Comparison of ENCODE assay signal across 22 mouse cellular contexts in genomic region chr11:78746264-78746663, GRCm38 (mm10).
"Had no signal": no experiment of that assay in that cellular context is flagged by ENCODE, and none has a peak within 500 bp of the region (broad histone marks: within the 10 kb centered on the region; RNA-seq: fewer than 3 reads in every experiment).

No protein-coding gene starts in this region.

- H3K9me3 ChIP-seq: heart, embryonic 10.5 days; heart, embryonic 12.5 days; heart, embryonic 15.5 days; hindbrain, embryonic 10.5 days; hindbrain, embryonic 12.5 days; intestine, embryonic 15.5 days; kidney, embryonic 15.5 days; limb, embryonic 12.5 days; liver, embryonic 12.5 days had no signal

- H3K27ac ChIP-seq: gastrocnemius, adult 2 months; hindbrain, embryonic 10.5 days; hindbrain, embryonic 12.5 days; hindbrain, embryonic 14.5 days; intestine, embryonic 15.5 days; kidney, embryonic 15.5 days; liver, embryonic 12.5 days; liver, embryonic 14.5 days had no signal

- DNase-seq: gastrocnemius, adult 2 months; gastrocnemius, postnatal 10 days; gastrocnemius, postnatal 25 days; heart, postnatal 4 days; kidney, adult 18-20 months; kidney, adult 9 months; layer of hippocampus, postnatal 36 days; left cerebral cortex, postnatal 4 days had no signal

- ATAC-seq: hindbrain, embryonic 16.5 days; inflammation-experienced regulatory T-cells, adult 6 months; intestine, embryonic 15.5 days; intestine, postnatal 0 days; liver, embryonic 12.5 days had no signal

- H3K27me3 ChIP-seq: heart, embryonic 12.5 days; heart, embryonic 15.5 days; hindbrain, embryonic 12.5 days; intestine, embryonic 15.5 days; kidney, embryonic 15.5 days; limb, embryonic 12.5 days; liver, embryonic 12.5 days had no signal

- H3K4me3 ChIP-seq: gastrocnemius, adult 2 months; heart, embryonic 10.5 days; heart, embryonic 12.5 days; heart, embryonic 15.5 days; hindbrain, embryonic 10.5 days; hindbrain, embryonic 12.5 days; intestine, embryonic 15.5 days; kidney, embryonic 15.5 days; limb, embryonic 12.5 days; liver, embryonic 12.5 days had no signal

- H3K9ac ChIP-seq: heart, embryonic 12.5 days; heart, embryonic 15.5 days; hindbrain, embryonic 12.5 days; hindbrain, embryonic 14.5 days; intestine, embryonic 15.5 days; kidney, embryonic 15.5 days; limb, embryonic 12.5 days; liver, embryonic 12.5 days; liver, embryonic 14.5 days had no signal

- H3K4me2 ChIP-seq: heart, embryonic 12.5 days; heart, embryonic 15.5 days; hindbrain, embryonic 12.5 days; hindbrain, embryonic 14.5 days; intestine, embryonic 15.5 days; kidney, embryonic 15.5 days; limb, embryonic 12.5 days; liver, embryonic 12.5 days had no signal
